Mouse (Mus musculus) heart, postnatal 0 days (tissue): ENCODE measurements at regions not wholly inside any gene's neighbourhood (a gene's known extent, or its start where the extent isn't known, plus 50 kb on each side); places are given as distances from the start of the nearest gene placed in this dataset.
A peak's percentile ranks its signal among the peaks of the same experiment; 100 is the strongest.

ENCODE experiments used
- CTCF ChIP-seq: IDR thresholded peaks from 2 replicates; pipeline ENCODE4 v1.5.1; 2016; ENCODE audit warnings: antibody characterized with exemption, control low read depth, low read depth
- EP300 ChIP-seq: IDR thresholded peaks from 2 replicates; pipeline ENCODE4 v1.6.1; 2016; ENCODE audit warnings: antibody characterized with exemption, low read depth

GRCm38 (mm10) chr5:103343869-103344268 is 81.1 kb upstream of the Ptpn13 start:
- peak; percentile 61 for TF ChIP-seq CTCF
- TF ChIP-seq EP300 = no peak
